Mouse (Mus musculus): Measurements from ENCODE around the gene Cox4i1. TPM values are rescaled to one million over a fixed set of nuclear protein-coding genes. Genes with fewer than 3 reads are reported as not detected.
A peak's percentile ranks its signal among the peaks of the same experiment; 100 is the strongest.

The Cox4i1 gene
- 1,295 and 1,617 TPM in 2 replicates for polyA plus RNA-seq (2016; fragmentation: Nextera tagmentation; extraction: Ambion mirVana)

DNA sequence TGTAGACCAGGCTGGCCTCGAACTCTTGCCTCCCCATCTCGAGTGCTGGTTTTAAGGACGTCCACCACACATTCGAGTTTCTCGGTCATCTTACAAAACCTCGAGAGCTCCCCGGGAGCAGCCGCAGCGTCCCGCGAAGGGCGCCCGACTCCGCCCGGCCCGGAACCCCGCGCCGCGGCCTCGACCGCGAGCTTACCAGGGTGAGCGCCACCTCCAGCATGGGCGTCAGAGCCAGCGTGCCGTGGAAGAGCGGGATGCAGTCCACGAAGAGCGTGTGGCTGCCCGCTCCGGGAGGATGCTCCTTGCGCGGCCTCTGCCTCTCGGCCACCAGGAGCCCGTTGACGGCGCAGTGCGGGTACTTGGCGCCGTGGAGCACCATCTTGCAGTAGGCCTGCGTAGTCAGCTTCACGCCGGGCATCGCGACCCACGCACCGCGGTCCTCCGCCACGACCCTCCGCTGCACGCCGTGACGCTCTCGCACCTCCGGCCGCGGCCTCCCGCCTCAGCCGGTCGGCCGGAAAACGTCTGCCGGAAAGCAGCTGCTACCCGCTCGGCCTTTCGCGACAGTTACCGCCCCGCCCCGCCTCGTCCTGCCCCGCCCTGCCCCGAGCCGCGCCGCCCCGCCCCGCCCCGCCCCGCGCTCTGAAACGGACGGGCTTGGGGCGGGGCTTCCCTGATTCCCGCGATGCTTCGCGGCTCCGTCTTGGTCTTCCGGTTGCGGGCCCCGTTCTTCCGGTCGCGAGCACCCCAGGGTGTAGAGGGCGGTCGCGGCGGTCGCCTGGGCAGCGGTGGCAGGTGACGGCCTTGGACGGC, at the start of gene Cox4i1, which contains the start of gene Gm27021:
Gene Cox4i1 (plus strand): TSS at position 662 of the 813 bp plus-strand sequence.
Gene Gm27021 (minus strand): TSS at position 519 of the 813 bp plus-strand sequence.
- Histone ChIP-seq H3K27ac (peak within 1 kb of the TSS; percentile 98), H3K4me3 (peak within 1 kb of the TSS; percentile 92), H3K27me3 (ENCODE audit: insufficient read depth, poor library complexity, severe bottlenecking) (no peaks in the 10 kb centered on the region), H3K4me1 (peaks cover 44% of the 10 kb centered on the region), H3K9me3 (no peaks in the 10 kb centered on the region), H3K36me3 (peaks cover 41% of the 10 kb centered on the region)
- DNase-seq (ENCODE audit: low spot score) = peak; percentile 97
- WGBS = under 1% methylated on average over 105 of the region's 105 CpGs

DNA sequence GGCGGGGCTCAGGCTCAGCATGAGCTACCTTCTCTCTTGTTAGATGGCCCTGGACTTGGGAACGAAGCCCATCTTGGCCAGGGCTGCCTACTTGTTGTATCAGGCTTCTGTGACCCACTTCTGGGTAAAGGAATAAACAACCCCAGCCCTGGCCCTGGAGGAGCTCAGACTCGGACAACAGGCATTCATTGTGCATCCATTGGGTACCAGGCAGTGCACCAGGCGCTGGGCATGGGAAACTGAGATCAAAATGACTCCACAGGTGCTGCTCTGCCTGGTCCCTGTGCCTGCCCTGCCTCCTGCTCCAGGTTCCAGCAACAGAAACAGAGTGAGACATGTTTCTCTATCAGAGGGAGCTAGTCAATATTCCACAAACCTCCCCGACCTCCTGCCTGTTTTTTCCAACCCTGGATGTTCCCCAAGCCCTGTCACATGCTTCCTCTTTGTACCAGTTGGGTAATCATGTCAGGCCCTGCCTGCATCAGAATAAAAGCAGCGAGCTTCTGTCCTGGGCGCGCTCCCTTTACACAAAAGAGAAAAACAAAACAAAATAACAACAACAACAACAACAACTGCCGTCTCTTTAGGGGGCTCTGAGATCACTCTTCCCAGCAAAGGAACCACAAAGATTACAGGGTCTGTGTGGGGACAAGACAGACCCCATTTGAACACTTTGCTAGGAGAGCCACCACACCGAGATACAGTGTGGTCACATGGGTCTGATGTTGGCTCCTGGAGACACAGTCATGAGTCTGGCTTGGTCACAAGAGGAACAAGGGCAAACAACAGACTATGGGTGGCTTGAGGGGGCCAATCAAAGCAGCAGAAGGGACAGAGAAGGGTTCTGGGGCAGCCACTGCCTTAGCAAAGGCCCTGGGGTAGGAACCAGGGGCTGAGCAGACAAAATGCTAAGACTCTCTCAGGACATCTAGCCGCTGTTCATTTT, 48.5 kb upstream of the Cox4i1 start:
- DNase-seq (ENCODE audit: low spot score) = no peak
- no peak overlapping the region for H3K4me3 ChIP-seq
- peaks cover 77% of the 10 kb centered on the region for H3K4me1 ChIP-seq
- H3K36me3 ChIP-seq = no peaks in the 10 kb centered on the region
- no peaks in the 10 kb centered on the region for H3K27me3 ChIP-seq (ENCODE audit: insufficient read depth, poor library complexity, severe bottlenecking)
- H3K9me3 ChIP-seq = no peaks in the 10 kb centered on the region
- H3K27ac ChIP-seq = peak overlapping the region; percentile 56
- WGBS = 73% methylated on average over 11 of the region's 11 CpGs

DNA sequence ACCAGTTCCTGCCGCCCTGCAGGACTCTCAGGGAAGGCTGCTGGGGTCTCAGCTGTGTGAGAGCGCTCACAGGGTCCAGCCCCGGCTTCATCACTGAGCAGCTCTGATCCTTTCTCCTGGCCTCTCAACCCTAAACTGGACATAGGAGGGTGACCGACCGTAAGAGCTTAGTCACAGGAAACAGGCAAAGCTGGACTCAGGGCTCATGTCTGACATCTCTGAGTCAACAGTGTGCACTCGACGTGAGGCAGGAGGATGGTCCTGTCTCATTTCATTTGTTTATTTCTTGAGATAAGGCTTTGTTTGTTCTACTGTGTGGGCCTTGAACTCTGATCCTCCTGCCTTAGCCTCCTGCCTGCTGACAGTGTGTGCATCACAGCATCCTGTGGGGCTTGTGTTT, 47.6 kb upstream of the Cox4i1 start:
- 41% methylated on average over 7 of the region's 7 CpGs for WGBS
- Histone ChIP-seq H3K27ac (peak overlapping the region; percentile 56), H3K4me1 (peaks cover 80% of the 10 kb centered on the region), H3K27me3 (ENCODE audit: insufficient read depth, poor library complexity, severe bottlenecking) (no peaks in the 10 kb centered on the region), H3K9me3 (no peaks in the 10 kb centered on the region), H3K4me3 (no peak overlapping the region), H3K36me3 (no peaks in the 10 kb centered on the region)
- DNase-seq (ENCODE audit: low spot score) = no peak

DNA sequence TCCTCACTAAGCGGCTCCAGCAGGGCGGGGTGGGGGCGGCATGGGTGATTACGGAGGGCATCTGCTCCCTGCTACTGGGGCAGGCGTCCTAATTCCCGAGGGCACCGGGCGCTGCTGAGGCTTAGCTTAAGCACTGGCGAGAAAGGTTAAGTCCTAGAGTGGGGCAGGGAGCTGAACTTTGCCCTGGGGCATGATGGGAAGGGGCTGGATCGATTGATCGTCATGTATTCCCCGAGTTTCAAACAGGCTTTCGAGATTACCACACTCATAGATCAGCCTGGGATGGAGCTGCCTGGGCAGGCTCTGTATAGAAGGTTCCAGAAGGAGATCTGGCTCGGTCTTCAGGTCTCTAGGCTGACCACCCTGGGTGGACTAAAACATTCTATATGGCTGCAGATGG, 45.9 kb upstream of the Cox4i1 start:
- WGBS = 51% methylated on average over 14 of the region's 14 CpGs
- peak overlapping the region; percentile 83 for H3K27ac ChIP-seq
- no peak for DNase-seq (ENCODE audit: low spot score)
- H3K27me3 ChIP-seq (ENCODE audit: insufficient read depth, poor library complexity, severe bottlenecking) = 0 out of 2 replicates have a peak, but pooled peaks cover 3% of the 10 kb centered on the region
- H3K9me3 ChIP-seq = no peaks in the 10 kb centered on the region
- H3K4me3 ChIP-seq = no peak overlapping the region
- no peaks in the 10 kb centered on the region for H3K36me3 ChIP-seq
- H3K4me1 ChIP-seq = peaks cover 67% of the 10 kb centered on the region

GRCm38 (mm10) chr8:120623608-120624007, 44.4 kb upstream of the Cox4i1 start:
- peak overlapping the region; percentile 44 for H3K27ac ChIP-seq
- WGBS = 29% methylated on average over 2 of the region's 2 CpGs

GRCm38 (mm10) chr8:120626461-120626860, 41.6 kb upstream of the Cox4i1 start:
- no peaks in the 10 kb centered on the region for H3K36me3 ChIP-seq
- DNase-seq (ENCODE audit: low spot score) = no peak
- no peaks in the 10 kb centered on the region for H3K9me3 ChIP-seq
- H3K4me1 ChIP-seq = peaks cover 54% of the 10 kb centered on the region
- H3K27me3 ChIP-seq (ENCODE audit: insufficient read depth, poor library complexity, severe bottlenecking) = 0 out of 2 replicates have a peak, but pooled peaks cover 12% of the 10 kb centered on the region
- no peak overlapping the region for H3K27ac ChIP-seq
- no peak overlapping the region for H3K4me3 ChIP-seq
- WGBS = 62% methylated on average over 11 of the region's 11 CpGs

More at GRCm38 (mm10) chr8:120623608-120624007, 44.4 kb upstream of the Cox4i1 start:
- H3K4me3 ChIP-seq = no peak overlapping the region
- H3K9me3 ChIP-seq = no peaks in the 10 kb centered on the region
- no peak for DNase-seq (ENCODE audit: low spot score)
- H3K4me1 ChIP-seq = peaks cover 60% of the 10 kb centered on the region
- 0 out of 2 replicates have a peak, but pooled peaks cover 6% of the 10 kb centered on the region for H3K27me3 ChIP-seq (ENCODE audit: insufficient read depth, poor library complexity, severe bottlenecking)
- H3K36me3 ChIP-seq = no peaks in the 10 kb centered on the region

DNA sequence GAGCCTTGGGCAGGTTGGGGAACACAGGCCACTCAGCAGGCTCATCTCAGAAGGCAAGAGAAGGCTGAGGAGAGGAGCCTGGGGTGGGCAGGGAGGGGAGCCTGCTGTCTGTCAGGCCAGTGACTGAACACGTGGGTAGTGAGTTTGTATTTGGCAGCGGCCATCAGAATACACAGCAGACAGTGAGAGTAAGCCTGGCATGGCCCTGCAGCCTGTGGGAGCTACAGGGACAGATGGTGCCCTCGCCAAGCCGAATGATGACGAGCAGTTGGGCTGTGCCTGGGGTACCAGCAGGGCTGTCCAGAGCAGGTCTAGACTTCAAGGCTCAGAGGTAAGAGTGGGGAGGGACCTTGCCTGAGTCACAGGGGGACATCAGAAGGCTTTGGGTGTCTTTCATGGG, 40.7 kb upstream of the Cox4i1 start:
- H3K27ac ChIP-seq = no peak overlapping the region
- H3K4me1 ChIP-seq = peaks cover 53% of the 10 kb centered on the region
- peaks cover 20% of the 10 kb centered on the region; the same call in 1 of the 2 replicates for H3K27me3 ChIP-seq (ENCODE audit: insufficient read depth, poor library complexity, severe bottlenecking)
- WGBS = 86% methylated on average over 5 of the region's 5 CpGs
- DNase-seq (ENCODE audit: low spot score) = no peak
- no peak overlapping the region for H3K4me3 ChIP-seq
- H3K36me3 ChIP-seq = no peaks in the 10 kb centered on the region
- H3K9me3 ChIP-seq = no peaks in the 10 kb centered on the region

GRCm38 (mm10) chr8:120630031-120630430, 38.0 kb upstream of the Cox4i1 start:
- no peak overlapping the region for H3K27ac ChIP-seq
- H3K27me3 ChIP-seq (ENCODE audit: insufficient read depth, poor library complexity, severe bottlenecking) = peaks cover 45% of the 10 kb centered on the region
- H3K4me1 ChIP-seq = peaks cover 56% of the 10 kb centered on the region
- H3K4me3 ChIP-seq = no peak overlapping the region
- H3K9me3 ChIP-seq = peaks cover 3% of the 10 kb centered on the region; the same call in 1 of the 2 replicates
- WGBS = 35% methylated on average over 5 of the region's 5 CpGs
- DNase-seq (ENCODE audit: low spot score) = no peak
- no peaks in the 10 kb centered on the region for H3K36me3 ChIP-seq

DNA sequence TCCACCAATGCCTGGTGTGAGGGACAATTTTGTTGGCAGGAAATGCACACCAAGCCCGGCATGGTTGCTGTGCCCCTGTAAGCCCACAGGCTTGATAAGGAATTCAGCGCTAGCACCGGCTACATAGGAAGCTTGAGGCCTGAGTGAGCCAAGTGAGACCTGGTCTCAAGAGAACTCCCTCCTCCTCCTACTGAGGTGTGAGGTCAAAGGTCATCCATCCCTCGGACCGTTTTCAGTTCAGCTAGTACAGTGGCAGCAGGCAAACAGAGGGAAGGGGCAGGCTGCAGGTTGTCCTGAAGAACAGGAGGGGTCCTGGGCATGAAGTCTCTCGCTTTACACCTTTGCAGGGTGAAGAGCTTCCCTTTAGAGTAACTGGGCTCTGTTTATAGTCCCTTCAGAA, 37.2 kb upstream of the Cox4i1 start:
- peaks cover 52% of the 10 kb centered on the region for H3K4me1 ChIP-seq
- no peak overlapping the region for H3K4me3 ChIP-seq
- no peak for DNase-seq (ENCODE audit: low spot score)
- H3K36me3 ChIP-seq = no peaks in the 10 kb centered on the region
- no peak overlapping the region for H3K27ac ChIP-seq
- 39% methylated on average over 6 of the region's 6 CpGs for WGBS
- H3K9me3 ChIP-seq = peaks cover 3% of the 10 kb centered on the region; the same call in 1 of the 2 replicates
- peaks cover 50% of the 10 kb centered on the region for H3K27me3 ChIP-seq (ENCODE audit: insufficient read depth, poor library complexity, severe bottlenecking)

GRCm38 (mm10) chr8:120631441-120632375, 36.3 kb upstream of the Cox4i1 start:
- Histone ChIP-seq H3K4me1 (peaks cover 54% of the 10 kb centered on the region), H3K4me3 (no peak overlapping the region), H3K27ac (no peak overlapping the region), H3K27me3 (ENCODE audit: insufficient read depth, poor library complexity, severe bottlenecking) (peaks cover 58% of the 10 kb centered on the region), H3K36me3 (no peaks in the 10 kb centered on the region), H3K9me3 (peaks cover 3% of the 10 kb centered on the region; the same call in 1 of the 2 replicates)
- 74% methylated on average over 21 of the region's 21 CpGs for WGBS
- no peak for DNase-seq (ENCODE audit: low spot score)

- Histone ChIP-seq H3K27ac (peak overlapping the region; percentile 78; the same call in 1 of the 2 replicates), H3K4me1 (peaks cover 54% of the 10 kb centered on the region), H3K36me3 (no peaks in the 10 kb centered on the region), H3K4me3 (peak overlapping the region; percentile 78), H3K9me3 (peaks cover 3% of the 10 kb centered on the region; the same call in 1 of the 2 replicates), H3K27me3 (ENCODE audit: insufficient read depth, poor library complexity, severe bottlenecking) (peaks cover 53% of the 10 kb centered on the region)
- 24% methylated on average over 17 of the region's 17 CpGs for WGBS
- DNase-seq (ENCODE audit: low spot score) = no peak
Observed at GRCm38 (mm10) chr8:120632969-120633664, 34.9 kb upstream of the Cox4i1 start.
